Mouse (Mus musculus): ENCODE data around the gene Ntng1. TPM values are rescaled to one million over a fixed set of nuclear protein-coding genes. Genes with fewer than 3 reads are reported as not detected.
"Not testable (repeated sequence)": the region's sequence is repeated elsewhere in the genome, so short reads cannot be mapped to it uniquely, and the experiment has no call there.

Gene Ntng1
- polyA plus RNA-seq, 1 experiment, result 13.6 TPM

GRCm38 (mm10) chr3:109775200-109775599, 368.6 kb downstream of the Ntng1 start:
- Histone ChIP-seq H3K4me1 (ENCODE audit: control insufficient read depth, insufficient read depth, low read length) (no peaks in the 10 kb centered on the region), H3K27ac (ENCODE audit: insufficient read depth, low read length) (no peak overlapping the region), H3K4me3 (ENCODE audit: insufficient read depth, low read length) (no peak overlapping the region)
- TF ChIP-seq POLR2A (IDR thresholded peaks at IDR 0.05; ENCODE audit: extremely low read depth, insufficient read depth, low read length), result no peak
- no peak for TF ChIP-seq CTCF (IDR thresholded peaks at IDR 0.05; ENCODE audit: extremely low read depth, insufficient read depth, low read length)

- Histone ChIP-seq H3K4me3 (ENCODE audit: insufficient read depth, low read length) (no peak overlapping the region), H3K27ac (ENCODE audit: insufficient read depth, low read length) (no peak overlapping the region), H3K4me1 (ENCODE audit: control insufficient read depth, insufficient read depth, low read length) (no peaks in the 10 kb centered on the region)
- no peak for TF ChIP-seq CTCF (IDR thresholded peaks at IDR 0.05; ENCODE audit: extremely low read depth, insufficient read depth, low read length)
Observed at GRCm38 (mm10) chr3:109772120-109772519, 371.7 kb downstream of the Ntng1 start.

GRCm38 (mm10) chr3:109766939-109767338, 376.9 kb downstream of the Ntng1 start:
- Histone ChIP-seq H3K4me1 (ENCODE audit: control insufficient read depth, insufficient read depth, low read length) (no peaks in the 10 kb centered on the region), H3K4me3 (ENCODE audit: insufficient read depth, low read length) (no peak overlapping the region), H3K27ac (ENCODE audit: insufficient read depth, low read length) (no peak overlapping the region)
- TF ChIP-seq CTCF (IDR thresholded peaks at IDR 0.05; ENCODE audit: extremely low read depth, insufficient read depth, low read length) (no peak), POLR2A (IDR thresholded peaks at IDR 0.05; ENCODE audit: extremely low read depth, insufficient read depth, low read length) (no peak)

- H3K4me1 ChIP-seq (ENCODE audit: control insufficient read depth, insufficient read depth, low read length), result no peaks in the 10 kb centered on the region
- H3K4me3 ChIP-seq (ENCODE audit: insufficient read depth, low read length), result no peak overlapping the region
- TF ChIP-seq CTCF (IDR thresholded peaks at IDR 0.05; ENCODE audit: extremely low read depth, insufficient read depth, low read length) (no peak), POLR2A (IDR thresholded peaks at IDR 0.05; ENCODE audit: extremely low read depth, insufficient read depth, low read length) (no peak)
- H3K27ac ChIP-seq (ENCODE audit: insufficient read depth, low read length), result no peak overlapping the region
Observed at GRCm38 (mm10) chr3:109765608-109766007, 378.2 kb downstream of the Ntng1 start.

- Histone ChIP-seq H3K27ac (ENCODE audit: insufficient read depth, low read length) (no peak overlapping the region), H3K4me3 (ENCODE audit: insufficient read depth, low read length) (no peak overlapping the region), H3K4me1 (ENCODE audit: control insufficient read depth, insufficient read depth, low read length) (no peaks in the 10 kb centered on the region)
- no peak for TF ChIP-seq POLR2A (IDR thresholded peaks at IDR 0.05; ENCODE audit: extremely low read depth, insufficient read depth, low read length)
- TF ChIP-seq CTCF (IDR thresholded peaks at IDR 0.05; ENCODE audit: extremely low read depth, insufficient read depth, low read length), result no peak
Observed at GRCm38 (mm10) chr3:109765141-109765540, 378.7 kb downstream of the Ntng1 start.

- no peak for TF ChIP-seq POLR2A (IDR thresholded peaks at IDR 0.05; ENCODE audit: extremely low read depth, insufficient read depth, low read length)
- no peak for TF ChIP-seq CTCF (IDR thresholded peaks at IDR 0.05; ENCODE audit: extremely low read depth, insufficient read depth, low read length)
- Histone ChIP-seq H3K4me1 (ENCODE audit: control insufficient read depth, insufficient read depth, low read length) (no peaks in the 10 kb centered on the region), H3K27ac (ENCODE audit: insufficient read depth, low read length) (no peak overlapping the region), H3K4me3 (ENCODE audit: insufficient read depth, low read length) (no peak overlapping the region)
Observed at GRCm38 (mm10) chr3:109756426-109756825, 387.4 kb downstream of the Ntng1 start.

GRCm38 (mm10) chr3:109747593-109747992, 396.2 kb downstream of the Ntng1 start:
- not testable (repeated sequence) for H3K4me1 ChIP-seq (ENCODE audit: control insufficient read depth, insufficient read depth, low read length); H3K4me3 ChIP-seq (ENCODE audit: insufficient read depth, low read length); H3K27ac ChIP-seq (ENCODE audit: insufficient read depth, low read length)

- no peaks in the 10 kb centered on the region for H3K4me1 ChIP-seq (ENCODE audit: control insufficient read depth, insufficient read depth, low read length)
- H3K27ac ChIP-seq (ENCODE audit: insufficient read depth, low read length), result no peak overlapping the region
- TF ChIP-seq POLR2A (IDR thresholded peaks at IDR 0.05; ENCODE audit: extremely low read depth, insufficient read depth, low read length) (no peak), CTCF (IDR thresholded peaks at IDR 0.05; ENCODE audit: extremely low read depth, insufficient read depth, low read length) (no peak)
- H3K4me3 ChIP-seq (ENCODE audit: insufficient read depth, low read length), result no peak overlapping the region
Observed at GRCm38 (mm10) chr3:109740466-109741102, 403.2 kb downstream of the Ntng1 start.

GRCm38 (mm10) chr3:109732327-109733182, 411.3 kb downstream of the Ntng1 start:
- Histone ChIP-seq H3K27ac (ENCODE audit: insufficient read depth, low read length) (no peak overlapping the region), H3K4me1 (ENCODE audit: control insufficient read depth, insufficient read depth, low read length) (no peaks in the 10 kb centered on the region), H3K4me3 (ENCODE audit: insufficient read depth, low read length) (no peak overlapping the region)
- TF ChIP-seq POLR2A (IDR thresholded peaks at IDR 0.05; ENCODE audit: extremely low read depth, insufficient read depth, low read length), result no peak
- peak; percentile 74 for TF ChIP-seq CTCF (IDR thresholded peaks at IDR 0.05; ENCODE audit: extremely low read depth, insufficient read depth, low read length)

GRCm38 (mm10) chr3:109731592-109732230, 412.1 kb downstream of the Ntng1 start:
- Histone ChIP-seq H3K4me3 (ENCODE audit: insufficient read depth, low read length) (no peak overlapping the region), H3K27ac (ENCODE audit: insufficient read depth, low read length) (no peak overlapping the region), H3K4me1 (ENCODE audit: control insufficient read depth, insufficient read depth, low read length) (no peaks in the 10 kb centered on the region)
- TF ChIP-seq POLR2A (IDR thresholded peaks at IDR 0.05; ENCODE audit: extremely low read depth, insufficient read depth, low read length) (no peak), CTCF (IDR thresholded peaks at IDR 0.05; ENCODE audit: extremely low read depth, insufficient read depth, low read length) (no peak)

Other genes starting within 250 kb of the Ntng1 start
- 10.7 and 11.1 TPM in 2 replicates for gene Prmt6, start 107.0 kb upstream of the Ntng1 start, polyA plus RNA-seq (2012; rRNA removed)

Data from cortical plate, adult 2 months (tissue).